Mouse (Mus musculus) CH12.LX (cell line): ENCODE measurements around the gene Csmd2. TPM values are rescaled to one million over a fixed set of nuclear protein-coding genes. Genes with fewer than 3 reads are reported as not detected.

Source experiments
- DNase-seq: peaks from one replicate; pipeline ENCODE4 v3.0.0-alpha.2; 2013; ENCODE audit errors: extremely low read depth
- H3K27ac ChIP-seq: 2 replicates; pipeline ENCODE4 v1.5.1; 2012; ENCODE audit warnings: low read depth, mild to moderate bottlenecking, control low read depth, moderate library complexity; ENCODE audit not compliant: insufficient read depth
- H3K27me3 ChIP-seq: replicated peaks from 2 replicates; pipeline ENCODE3; 2012; ENCODE audit warnings: inconsistent platforms
- H3K36me3 ChIP-seq, 2 experiments: replicated peaks in 1 of 2; 2 replicates each; pipeline versions ENCODE3 to v1.6.1; 2012; ENCODE audit warnings: inconsistent platforms in 1 of 2, low read length in 1 of 2, mild to moderate bottlenecking in 1 of 2, mixed read lengths in 1 of 2, moderate library complexity in 1 of 2; ENCODE audit not compliant: control insufficient read depth in 1 of 2, insufficient read depth in 1 of 2
- H3K4me1 ChIP-seq, 2 experiments: 2 replicates each; pipeline ENCODE4 v1.6.1; 2012; ENCODE audit warnings: inconsistent platforms in 1 of 2, moderate library complexity in 1 of 2; ENCODE audit not compliant: insufficient read depth in 2 of 2, control insufficient read depth in 1 of 2
- H3K4me2 ChIP-seq: 2 replicates; pipeline ENCODE4 v1.6.1; 2012; ENCODE audit warnings: low read depth, mild to moderate bottlenecking, control low read depth; ENCODE audit not compliant: poor library complexity, insufficient read depth, severe bottlenecking
- H3K4me3 ChIP-seq, 3 experiments: fragments of 150-350 bp in 1 of 3; sonication (generic) in 1 of 3; replicated peaks in 1 of 3; 2 replicates each; pipeline versions ENCODE3 to v1.5.1; 2011 to 2012; ENCODE audit warnings: low read depth in 2 of 3, low read length in 2 of 3, mild to moderate bottlenecking in 2 of 3, moderate library complexity in 2 of 3, control low read depth in 1 of 3, improper control_type of control experiment in 1 of 3, inconsistent platforms in 1 of 3, mixed read lengths in 1 of 3; ENCODE audit not compliant: poor library complexity in 1 of 3
- H3K79me2 ChIP-seq: replicated peaks from 2 replicates; pipeline ENCODE4 v1.6.1; 2012; ENCODE audit warnings: mild to moderate bottlenecking, moderate library complexity; ENCODE audit not compliant: control insufficient read depth, poor library complexity, insufficient read depth, severe bottlenecking; ENCODE audit errors: extremely low read depth
- H3K9ac ChIP-seq: 2 replicates; pipeline ENCODE4 v1.6.1; 2012; ENCODE audit warnings: low read depth, mild to moderate bottlenecking, control low read depth, moderate library complexity; ENCODE audit not compliant: insufficient read depth
- H3K9me3 ChIP-seq: replicated peaks from 2 replicates; pipeline ENCODE3; 2012; ENCODE audit warnings: low read length, inconsistent platforms, mixed read lengths
- E2F4 ChIP-seq: IDR thresholded peaks from 2 replicates; pipeline ENCODE4 v1.6.1; 2011; ENCODE audit warnings: low read depth, low read length, improper control_type of control experiment; ENCODE audit not compliant: insufficient replicate concordance
- EP300 ChIP-seq: IDR thresholded peaks from 2 replicates; pipeline ENCODE4 v1.6.1; 2011; ENCODE audit warnings: low read length, improper control_type of control experiment
- ETS1 ChIP-seq: conservative IDR thresholded peaks from 2 replicates; pipeline ENCODE4 v1.6.1; 2012; ENCODE audit warnings: low read depth, mild to moderate bottlenecking, inconsistent platforms, low read length, improper control_type of control experiment, moderate library complexity
- JUN ChIP-seq: IDR thresholded peaks from 2 replicates; pipeline ENCODE4 v1.6.1; 2011; ENCODE audit warnings: low read depth, mild to moderate bottlenecking, low read length, improper control_type of control experiment, moderate library complexity; ENCODE audit not compliant: insufficient read depth
- KAT2A ChIP-seq: IDR thresholded peaks from 2 replicates; pipeline ENCODE4 v1.6.1; 2012; ENCODE audit warnings: low read length, improper control_type of control experiment, inconsistent platforms; ENCODE audit not compliant: insufficient replicate concordance
- MAFK ChIP-seq: IDR thresholded peaks from 2 replicates; pipeline ENCODE4 v1.6.1; 2011; ENCODE audit warnings: low read length, improper control_type of control experiment; ENCODE audit not compliant: insufficient replicate concordance
- PAX5 ChIP-seq: IDR thresholded peaks from 2 replicates; pipeline ENCODE4 v1.6.1; 2012; ENCODE audit warnings: low read length, inconsistent platforms, mixed read lengths
- POLR2A ChIP-seq: IDR thresholded peaks from 2 replicates; pipeline ENCODE4 v1.6.1; 2011; ENCODE audit warnings: low read depth, mild to moderate bottlenecking, improper control_type of control experiment, low read length
- RAD21 ChIP-seq: IDR thresholded peaks from 2 replicates; pipeline ENCODE4 v1.6.1; 2011; ENCODE audit warnings: low read depth, mild to moderate bottlenecking, low read length, improper control_type of control experiment, moderate library complexity
- RCOR1 ChIP-seq: conservative IDR thresholded peaks from 2 replicates; pipeline ENCODE4 v1.6.1; 2012; ENCODE audit warnings: low read depth, mild to moderate bottlenecking, inconsistent platforms, low read length, improper control_type of control experiment
- SIN3A ChIP-seq: IDR thresholded peaks from 2 replicates; pipeline ENCODE4 v1.6.1; 2012; ENCODE audit warnings: low read length, improper control_type of control experiment, inconsistent platforms
- SMC3 ChIP-seq: IDR thresholded peaks from 2 replicates; pipeline ENCODE4 v1.6.1; 2011; ENCODE audit warnings: low read depth, low read length, improper control_type of control experiment
- TBP ChIP-seq: conservative IDR thresholded peaks from 2 replicates; pipeline ENCODE4 v1.6.1; 2011; ENCODE audit warnings: low read depth, low read length, improper control_type of control experiment
- TCF12 ChIP-seq: IDR thresholded peaks from 2 replicates; pipeline ENCODE4 v1.6.1; 2014; ENCODE audit warnings: low read depth, mild to moderate bottlenecking, inconsistent platforms, low read length, improper control_type of control experiment
- UBTF ChIP-seq: IDR thresholded peaks from 2 replicates; pipeline ENCODE4 v1.6.1; 2012; ENCODE audit warnings: low read depth, mild to moderate bottlenecking, inconsistent platforms, low read length, improper control_type of control experiment, moderate library complexity
- USF1 ChIP-seq: IDR thresholded peaks from 2 replicates; pipeline ENCODE4 v1.6.1; 2014; ENCODE audit warnings: low read depth, mild to moderate bottlenecking, inconsistent platforms, low read length, improper control_type of control experiment
- USF2 ChIP-seq: conservative IDR thresholded peaks from 2 replicates; pipeline ENCODE4 v1.6.1; 2011; ENCODE audit warnings: low read depth, low read length, improper control_type of control experiment
- ZMIZ1 ChIP-seq: IDR thresholded peaks from 2 replicates; pipeline ENCODE4 v1.6.1; 2012; ENCODE audit warnings: low read depth, mild to moderate bottlenecking, inconsistent platforms, low read length, improper control_type of control experiment
- ZNF384 ChIP-seq: IDR thresholded peaks from 2 replicates; pipeline ENCODE4 v1.6.1; 2012; ENCODE audit warnings: low read depth, low read length, improper control_type of control experiment, inconsistent platforms
- dilution Hi-C: fragments of 300-500 bp; cut with MboI; formaldehyde crosslinking; loops from 2 replicates; pipeline ENCODE4 v1.14.3; 2020; ENCODE audit warnings: low sequenced_read_pairs; ENCODE audit not compliant: extremely low pct_unique_long_range_greater_than_20kb, extremely low pct_ligation_motif_present
- in situ Hi-C: fragments of 300-500 bp; cut with MboI; formaldehyde crosslinking; loops from 3 replicates; pipeline ENCODE4 v1.14.3; 2019; ENCODE audit warnings: low sequenced_read_pairs, low pct_ligation_motif_present, low pct_unique_long_range_greater_than_20kb, mixed read lengths
- polyA plus RNA-seq: library from polyadenylated mRNA; unstranded; fragments of >175 nt; gene quantifications from 2 replicates; pipeline ENCODE4 v1.2.1, GENCODE M21; 2012; ENCODE audit warnings: low read depth; ENCODE audit not compliant: insufficient read length
- total RNA-seq, 2 experiments: library from RNA; depleted of rRNA; stranded (reverse); fragments of 300-350 nt in 1 of 2; fragments of >200 nt in 1 of 2; gene quantifications; 2 replicates each; pipeline ENCODE4 v1.2.3; 2012 to 2014

Gene Csmd2
- total and polyA plus RNA-seq, 3 experiments = 0.08 to 0.80 TPM; not detected in 1

- in situ Hi-C loops (no loop called here), dilution Hi-C loops (no loop called here)
- Histone ChIP-seq H3K4me3 (no peak overlapping the region), H3K9ac (no peak overlapping the region), H3K27me3 (peaks cover 5% of the 10 kb centered on the region), H3K79me2 (no peaks in the 10 kb centered on the region), H3K4me1 (no peaks in the 10 kb centered on the region), H3K9me3 (no peaks in the 10 kb centered on the region), H3K4me2 (no peak overlapping the region), H3K36me3 (no peaks in the 10 kb centered on the region), H3K27ac (no peak overlapping the region)
- no peak for DNase-seq
- no peak for TF ChIP-seq ZMIZ1
- no peak for TF ChIP-seq EP300
- no peak for TF ChIP-seq SIN3A
- TF ChIP-seq UBTF = no peak
- TF ChIP-seq RAD21 = no peak
- no peak for TF ChIP-seq ETS1
- TF ChIP-seq SMC3 = no peak
- no peak for TF ChIP-seq JUN
- no peak for TF ChIP-seq ZNF384
- no peak for TF ChIP-seq POLR2A
- TF ChIP-seq RCOR1 = no peak
- no peak for TF ChIP-seq MAFK
These were observed 563.1 kb downstream of the Csmd2 start for GRCm38 (mm10) chr4:128550756-128551155.

- dilution Hi-C loops (no loop called here), in situ Hi-C loops (no loop called here)
- TF ChIP-seq MAFK (no peak), KAT2A (no peak), TCF12 (no peak), USF2 (no peak), TBP (no peak), PAX5 (no peak), E2F4 (no peak), USF1 (no peak), RCOR1 (no peak)
- Histone ChIP-seq H3K36me3 (no peaks in the 10 kb centered on the region), H3K9me3 (no peaks in the 10 kb centered on the region), H3K9ac (no peak overlapping the region), H3K27ac (no peak overlapping the region), H3K27me3 (peaks cover 2% of the 10 kb centered on the region), H3K4me2 (no peak overlapping the region), H3K79me2 (no peaks in the 10 kb centered on the region), H3K4me1 (peaks cover 0 to 2% of the 10 kb centered on the region in 2 experiments; a peak in 1 of 4 replicates), H3K4me3 (no peak overlapping the region)
- no peak for DNase-seq
These were observed 566.5 kb downstream of the Csmd2 start for GRCm38 (mm10) chr4:128554198-128554597.
